Mouse (Mus musculus): ENCODE measurements at regions not wholly inside any gene's neighbourhood (a gene's known extent, or its start where the extent isn't known, plus 50 kb on each side); places are given as distances from the start of the nearest gene placed in this dataset.

- DNase-seq (ENCODE audit: low spot score): no peak
These were observed 57.2 kb upstream of the Unc5b start for GRCm38 (mm10) chr10:60888541-60888940.

DNA sequence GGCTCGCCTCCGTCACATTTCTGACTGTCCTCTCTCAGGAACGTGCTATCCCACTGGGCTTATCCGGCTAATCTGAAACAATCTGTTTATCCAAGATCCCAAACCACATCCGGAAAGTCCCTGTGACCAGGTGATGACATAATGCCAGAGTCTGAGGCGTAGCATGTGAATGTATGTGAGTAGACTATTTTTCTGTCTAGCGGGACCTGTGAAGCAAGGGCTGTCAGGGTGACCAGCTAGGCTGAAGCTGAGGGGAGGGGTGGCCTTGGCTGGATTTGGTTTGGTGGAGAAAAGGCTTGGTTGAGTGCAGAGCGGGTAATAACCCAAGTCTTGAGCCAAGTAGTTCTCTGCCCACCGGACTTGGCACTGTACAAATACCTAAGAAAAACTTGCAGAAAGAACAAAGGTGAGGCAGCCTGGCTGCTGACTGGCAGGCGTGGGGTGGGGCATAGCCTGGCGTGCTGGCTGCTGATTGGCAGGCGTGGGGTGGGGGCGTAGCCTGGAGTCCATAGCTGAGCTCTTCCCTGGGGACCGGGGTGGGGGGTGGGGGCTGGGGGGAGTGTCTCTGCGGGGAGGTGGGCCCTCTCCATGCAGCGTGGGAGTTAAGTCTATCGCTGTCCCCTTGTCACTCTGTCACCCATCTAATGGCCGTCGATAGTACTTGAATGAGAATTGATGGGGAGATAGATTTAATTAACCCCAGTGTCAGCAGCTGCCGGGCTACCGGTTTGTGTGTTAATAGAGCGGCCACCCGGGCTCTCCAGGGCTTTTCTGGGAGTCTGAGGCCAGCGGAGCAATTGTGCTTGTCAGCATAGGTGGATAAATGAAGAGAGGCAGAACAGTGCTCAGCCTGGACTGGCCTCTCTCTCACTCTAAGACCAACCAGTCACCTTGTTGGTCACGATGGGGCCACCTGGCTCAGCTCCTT is 54.2 kb upstream of the Unc5b start:
- no peak for DNase-seq (ENCODE audit: low spot score)

DNA sequence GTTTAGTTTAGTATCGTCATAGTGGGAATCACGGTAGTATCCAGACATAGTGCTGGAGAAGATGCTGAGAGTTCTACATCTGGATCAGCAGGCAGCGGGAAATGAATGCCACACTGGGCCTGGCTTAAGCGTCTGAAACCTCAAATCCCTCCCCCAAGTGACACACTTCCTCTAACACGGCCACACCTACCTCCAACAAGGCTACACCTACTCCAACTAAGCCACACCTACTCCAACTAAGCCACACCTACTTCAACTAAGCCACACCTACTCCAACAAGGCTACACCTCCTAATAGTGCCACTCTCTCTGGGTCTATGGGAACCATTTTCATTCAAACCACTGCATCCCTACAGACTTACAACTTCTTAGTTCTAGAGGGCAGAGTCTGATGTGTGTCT is 53.4 kb upstream of the Unc5b start:
- DNase-seq (ENCODE audit: low spot score): no peak
